Mouse (Mus musculus) thymus, postnatal 4 days (tissue): ENCODE data around the gene Pex14.

Experiments
- DNase-seq: peaks from one replicate; pipeline ENCODE4 v3.0.0; 2021

Gene Pex14

DNA sequence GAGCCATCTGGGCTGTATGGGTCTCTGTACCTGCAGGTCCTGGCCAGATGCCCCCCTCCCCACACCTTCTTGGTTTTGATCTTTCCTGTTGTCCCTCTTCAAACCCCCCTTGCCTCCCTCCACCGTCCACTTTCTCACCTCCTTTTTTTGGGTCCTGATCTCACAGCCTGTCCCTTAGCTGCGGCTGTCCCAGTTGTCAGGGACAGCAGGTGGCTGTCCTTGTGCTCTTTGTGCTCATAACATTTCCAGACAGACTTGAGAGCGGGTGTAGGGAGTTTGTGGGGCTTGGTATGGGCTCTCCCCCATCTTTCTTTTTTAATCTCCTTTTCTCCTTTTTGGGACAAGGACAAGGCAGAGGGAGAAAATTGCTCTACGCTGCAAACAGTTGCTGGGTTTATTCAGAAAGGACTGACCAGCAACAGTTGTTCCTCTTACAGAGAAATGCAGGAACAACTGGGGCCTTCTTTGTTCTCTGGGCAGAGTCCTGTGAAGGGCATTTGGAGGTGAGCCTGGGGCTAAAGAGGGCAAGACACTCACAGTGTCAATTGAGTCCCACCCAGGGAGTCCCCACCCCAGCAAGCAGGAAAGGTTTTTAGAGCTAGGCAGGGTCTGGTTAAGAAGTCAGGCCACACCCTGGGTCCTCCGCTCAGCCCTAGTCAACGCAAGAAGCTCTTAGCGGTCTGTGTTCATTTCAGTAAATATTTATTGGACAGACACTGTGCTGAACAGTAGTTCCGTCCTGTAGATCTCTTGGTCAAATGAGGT is 186.7 kb downstream of the Pex14 start:
- DNase-seq: no peak

DNA sequence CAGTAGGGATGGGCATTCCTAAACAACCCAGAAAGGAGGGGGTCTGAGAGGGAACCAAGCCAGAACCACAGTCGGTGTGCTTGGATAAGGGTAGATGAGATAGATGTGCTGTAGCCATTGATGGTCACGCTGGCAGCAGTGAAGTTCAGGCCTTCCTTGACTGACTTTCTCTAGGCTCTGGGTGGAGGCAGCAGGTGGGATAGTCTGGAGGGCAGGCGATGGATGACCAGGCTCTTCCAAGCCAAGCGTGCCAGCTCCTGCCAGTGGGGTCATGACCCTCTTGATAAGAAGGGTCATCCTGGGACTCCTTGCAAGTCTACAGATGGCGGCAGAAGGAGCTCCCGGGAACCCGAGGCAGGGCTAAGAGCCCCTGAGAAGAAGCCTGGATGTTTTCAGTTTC is 187.5 kb downstream of the Pex14 start:
- DNase-seq: no peak
